Mouse (Mus musculus) embryonic facial prominence, embryonic 10.5 days (tissue): ENCODE data around the gene Cubn. TPM values are rescaled to one million over a fixed set of nuclear protein-coding genes. Genes with fewer than 3 reads are reported as not detected.

Source experiments
- DNase-seq: peaks from one replicate; pipeline ENCODE4 v3.0.0-alpha.2; 2017; ENCODE audit warnings: low spot score
- H3K27ac ChIP-seq: fragments of 300-500 bp; sonication (generic); replicated peaks from 2 replicates; pipeline ENCODE4 v1.5.1; 2016; ENCODE audit warnings: mild to moderate bottlenecking
- H3K27me3 ChIP-seq: fragments of 300-500 bp; sonication (generic); replicated peaks from 2 replicates; pipeline ENCODE4 v1.6.1; 2016; ENCODE audit warnings: low read depth, mild to moderate bottlenecking; ENCODE audit not compliant: poor library complexity, severe bottlenecking
- H3K36me3 ChIP-seq: fragments of 300-500 bp; sonication (generic); replicated peaks from 2 replicates; pipeline ENCODE4 v1.6.1; 2016; ENCODE audit warnings: mild to moderate bottlenecking, moderate library complexity
- H3K4me1 ChIP-seq: fragments of 300-500 bp; sonication (generic); 2 replicates; pipeline ENCODE4 v1.6.1; 2016
- H3K4me3 ChIP-seq: fragments of 300-500 bp; sonication (generic); 2 replicates; pipeline ENCODE4 v1.5.1; 2016; ENCODE audit warnings: mild to moderate bottlenecking, moderate library complexity
- H3K9me3 ChIP-seq: fragments of 300-500 bp; sonication (generic); 2 replicates; pipeline ENCODE4 v1.6.1; 2016; ENCODE audit warnings: mild to moderate bottlenecking
- WGBS: fragments of 180-500 bp; shearing (Covaris S2); methylation state at CpG from one replicate; pipeline ENCODE4 v1.1.7; 2016; 5-methylcytosine and 5-hydroxymethylcytosine counted together
- polyA plus RNA-seq: library from polyadenylated mRNA; unstranded; fragments of >200 nt; fragmentation: Nextera tagmentation; extraction: Ambion mirVana; gene quantifications from 2 replicates; pipeline ENCODE4 v1.2.1, GENCODE M21; 2016

Gene Cubn
- polyA plus RNA-seq, 1 experiment from 2014 or later, result 0.11 TPM

GRCm38 (mm10) chr2:13398955-13399354 is 92.7 kb downstream of the Cubn start:
- 35% methylated on average over 2 of the region's 2 CpGs for WGBS
- peak; percentile 54 for DNase-seq
- Histone ChIP-seq H3K27me3 (no peaks in the 10 kb centered on the region), H3K4me3 (no peak overlapping the region), H3K9me3 (no peaks in the 10 kb centered on the region), H3K4me1 (peaks cover 15% of the 10 kb centered on the region), H3K27ac (peak overlapping the region; percentile 20), H3K36me3 (no peaks in the 10 kb centered on the region)

GRCm38 (mm10) chr2:13398551-13398950 is 93.1 kb downstream of the Cubn start:
- DNase-seq, result no peak
- Histone ChIP-seq H3K36me3 (no peaks in the 10 kb centered on the region), H3K27me3 (no peaks in the 10 kb centered on the region), H3K4me1 (peaks cover 15% of the 10 kb centered on the region), H3K27ac (peak overlapping the region; percentile 20; the same call in 1 of the 2 replicates), H3K4me3 (no peak overlapping the region), H3K9me3 (no peaks in the 10 kb centered on the region)
- WGBS, result 60% methylated on average over 4 of the region's 4 CpGs

- WGBS, result 62% methylated on average over 3 of the region's 3 CpGs
- no peaks in the 10 kb centered on the region for H3K27me3 ChIP-seq
- peaks cover 15% of the 10 kb centered on the region for H3K4me1 ChIP-seq
- no peak overlapping the region for H3K4me3 ChIP-seq
- DNase-seq, result no peak
- H3K27ac ChIP-seq, result 0 out of 2 replicates have a peak overlapping the region, but pooled peaks have one; percentile 6
- no peaks in the 10 kb centered on the region for H3K36me3 ChIP-seq
- no peaks in the 10 kb centered on the region for H3K9me3 ChIP-seq
Observed at GRCm38 (mm10) chr2:13396124-13396540, 95.5 kb downstream of the Cubn start.

- Histone ChIP-seq H3K27me3 (no peaks in the 10 kb centered on the region), H3K4me3 (no peak overlapping the region), H3K36me3 (no peaks in the 10 kb centered on the region), H3K9me3 (no peaks in the 10 kb centered on the region), H3K4me1 (peaks cover 4% of the 10 kb centered on the region), H3K27ac (no peak overlapping the region)
- WGBS, result 62% methylated on average over 3 of the region's 3 CpGs
- DNase-seq, result no peak
Observed at GRCm38 (mm10) chr2:13391018-13391417, 100.6 kb downstream of the Cubn start.

- Histone ChIP-seq H3K4me1 (peaks cover 18% of the 10 kb centered on the region), H3K36me3 (no peaks in the 10 kb centered on the region), H3K27ac (no peak overlapping the region), H3K27me3 (no peaks in the 10 kb centered on the region), H3K9me3 (no peaks in the 10 kb centered on the region), H3K4me3 (no peak overlapping the region)
- no peak for DNase-seq
- 95% methylated on average over 5 of the region's 5 CpGs for WGBS
Observed at GRCm38 (mm10) chr2:13386631-13387030, 105.0 kb downstream of the Cubn start.

- Histone ChIP-seq H3K9me3 (no peaks in the 10 kb centered on the region), H3K27me3 (no peaks in the 10 kb centered on the region), H3K36me3 (no peaks in the 10 kb centered on the region), H3K27ac (peak overlapping the region; percentile 75), H3K4me1 (peaks cover 18% of the 10 kb centered on the region), H3K4me3 (no peak overlapping the region)
- 57% methylated on average over 3 of the region's 3 CpGs for WGBS
- no peak for DNase-seq
Observed at GRCm38 (mm10) chr2:13385542-13386345, 105.9 kb downstream of the Cubn start.

GRCm38 (mm10) chr2:13384775-13385541 is 106.7 kb downstream of the Cubn start:
- H3K27ac ChIP-seq, result peak overlapping the region; percentile 75
- no peaks in the 10 kb centered on the region for H3K27me3 ChIP-seq
- no peaks in the 10 kb centered on the region for H3K9me3 ChIP-seq
- H3K4me3 ChIP-seq, result no peak overlapping the region
- WGBS, result 35% methylated on average over 4 of the region's 4 CpGs
- peak; percentile 23 for DNase-seq
- peaks cover 18% of the 10 kb centered on the region for H3K4me1 ChIP-seq
- no peaks in the 10 kb centered on the region for H3K36me3 ChIP-seq

GRCm38 (mm10) chr2:13376166-13376565 is 115.4 kb downstream of the Cubn start:
- H3K27me3 ChIP-seq, result no peaks in the 10 kb centered on the region
- H3K36me3 ChIP-seq, result no peaks in the 10 kb centered on the region
- no peak for DNase-seq
- peaks cover 23% of the 10 kb centered on the region for H3K4me1 ChIP-seq
- H3K9me3 ChIP-seq, result no peaks in the 10 kb centered on the region
- H3K27ac ChIP-seq, result no peak overlapping the region
- WGBS, result 91% methylated on average over 4 of the region's 4 CpGs
- H3K4me3 ChIP-seq, result no peak overlapping the region

GRCm38 (mm10) chr2:13373291-13373690 is 118.3 kb downstream of the Cubn start:
- peaks cover 31% of the 10 kb centered on the region for H3K4me1 ChIP-seq
- WGBS, result 50% methylated on average over 1 of the region's 1 CpGs
- no peaks in the 10 kb centered on the region for H3K36me3 ChIP-seq
- no peak for DNase-seq
- no peaks in the 10 kb centered on the region for H3K27me3 ChIP-seq
- peak overlapping the region; percentile 87 for H3K27ac ChIP-seq
- H3K9me3 ChIP-seq, result no peaks in the 10 kb centered on the region
- no peak overlapping the region for H3K4me3 ChIP-seq

- H3K27me3 ChIP-seq, result no peaks in the 10 kb centered on the region
- peak overlapping the region; percentile 87 for H3K27ac ChIP-seq
- no peak overlapping the region for H3K4me3 ChIP-seq
- H3K9me3 ChIP-seq, result no peaks in the 10 kb centered on the region
- H3K36me3 ChIP-seq, result no peaks in the 10 kb centered on the region
- 54% methylated on average over 3 of the region's 3 CpGs for WGBS
- peaks cover 31% of the 10 kb centered on the region for H3K4me1 ChIP-seq
- DNase-seq, result no peak
Observed at GRCm38 (mm10) chr2:13372825-13373224, 118.8 kb downstream of the Cubn start.

GRCm38 (mm10) chr2:13372256-13372824 is 119.3 kb downstream of the Cubn start:
- peaks cover 31% of the 10 kb centered on the region for H3K4me1 ChIP-seq
- H3K36me3 ChIP-seq, result no peaks in the 10 kb centered on the region
- no peaks in the 10 kb centered on the region for H3K27me3 ChIP-seq
- H3K27ac ChIP-seq, result peak overlapping the region; percentile 87
- H3K4me3 ChIP-seq, result peak overlapping the region; percentile 33
- H3K9me3 ChIP-seq, result no peaks in the 10 kb centered on the region
- WGBS, result 3% methylated on average over 5 of the region's 5 CpGs
- DNase-seq, result peak; percentile 84

- Histone ChIP-seq H3K27me3 (no peaks in the 10 kb centered on the region), H3K27ac (peak overlapping the region; percentile 87), H3K9me3 (no peaks in the 10 kb centered on the region), H3K4me1 (peaks cover 31% of the 10 kb centered on the region), H3K36me3 (no peaks in the 10 kb centered on the region), H3K4me3 (peak overlapping the region; percentile 33; the same call in 1 of the 2 replicates)
- DNase-seq, result peak; percentile 43
- 8% methylated on average over 4 of the region's 4 CpGs for WGBS
Observed at GRCm38 (mm10) chr2:13371797-13372170, 119.8 kb downstream of the Cubn start.
